Mouse (Mus musculus) liver, adult 2 months (tissue): ENCODE results near the gene Akr1b8.

Experiments used
- CTCF ChIP-seq: fragments of 200-500 bp; IDR thresholded peaks from 2 replicates; pipeline ENCODE4 v1.5.1; 2011; ENCODE audit warnings: low read depth, low read length, control low read depth
- POLR2A ChIP-seq: fragments of 200-500 bp; IDR thresholded peaks from 2 replicates; pipeline ENCODE4 v1.6.1; 2011; ENCODE audit warnings: low read length, control low read depth; ENCODE audit not compliant: insufficient read depth; ENCODE audit errors: extremely low read depth

- TF ChIP-seq POLR2A = no peak
- no peak for TF ChIP-seq CTCF
These were observed 44.4 kb upstream of the Akr1b8 start for GRCm38 (mm10) chr6:34309526-34309925.
